ENCODE assay signal across 10 mouse cellular contexts in genomic region chr7:28451531-28452360, GRCm38 (mm10). TPM values are rescaled to one million over a fixed set of nuclear protein-coding genes. Genes with fewer than 3 reads are reported as not detected.
DNase-seq lines count a peak whose midpoint lies in the region; ATAC-seq lines count a peak whose summit lies in the region.
"Had no signal": no experiment of that assay in that cellular context is flagged by ENCODE, and none has a peak within 500 bp of the region (broad histone marks: within the 10 kb centered on the region; RNA-seq: fewer than 3 reads in every experiment).

Gene Lrfn1, plus strand, starts transcription at chr7:28451980.

- no peak for DNase-seq in heart, postnatal 25 days (ENCODE audit: low spot score)
- no peak for DNase-seq in left cerebral cortex, postnatal 25 days (ENCODE audit: low spot score in 2 of 2)
- DNase-seq in neural tube, embryonic 10.5 days (ENCODE audit: extremely low spot score, low spot score) = peak; percentile 53
- no peak for DNase-seq in ovary, adult 18-20 months (ENCODE audit: low spot score)

- H3K4me1 ChIP-seq in heart, embryonic 14.5 days (ENCODE audit: control insufficient read depth in 2 of 2, insufficient read depth in 2 of 2, low read length in 2 of 2) = peaks cover 4 to 6% of the 10 kb centered on the region in 2 experiments; a peak in 3 of 4 replicates
- H3K4me1 ChIP-seq in forebrain, embryonic 15.5 days = peaks cover 16% of the 10 kb centered on the region

- WGBS in heart, embryonic 14.5 days = under 1% methylated on average over 36 of the region's 97 CpGs
- under 1% methylated on average over 72 of the region's 97 CpGs for WGBS in forebrain, embryonic 15.5 days

- H3K27me3 ChIP-seq in heart, embryonic 14.5 days (ENCODE audit: control insufficient read depth, insufficient read depth, low read length) = no peaks in the 10 kb centered on the region
- no peaks in the 10 kb centered on the region for H3K27me3 ChIP-seq in forebrain, embryonic 15.5 days
- H3K27me3 ChIP-seq: Patski had no signal

- peak within 1 kb of the TSS; percentile 74 to 80 for H3K4me3 ChIP-seq in heart, embryonic 14.5 days (ENCODE audit: control insufficient read depth in 1 of 2, insufficient read depth in 1 of 2, low read depth in 1 of 2, low read length in 2 of 2)
- peak within 1 kb of the TSS; percentile 96 for H3K4me3 ChIP-seq in forebrain, embryonic 15.5 days
- H3K4me3 ChIP-seq: myocyte had no signal

- intact Hi-C loops in heart, postnatal 25 days (cut with DNase I) = no loop called here
- intact Hi-C loops in left cerebral cortex, postnatal 25 days (cut with DNase I) = no loop called here

- no peaks in the 10 kb centered on the region for H3K9me3 ChIP-seq in heart, embryonic 14.5 days (ENCODE audit: control insufficient read depth, low read length)
- H3K9me3 ChIP-seq in forebrain, embryonic 15.5 days = no peaks in the 10 kb centered on the region

- ATAC-seq in heart, embryonic 14.5 days (ENCODE audit: insufficient number of reproducible peaks, insufficient read depth, low FRiP score, low read depth) = peak; percentile 45; the same call in 1 of the 2 replicates
- peak; percentile 51 for ATAC-seq in CD4-positive, CD25-positive, alpha-beta regulatory T cell, adult 4 months
- ATAC-seq in cerebellum, adult (ENCODE audit: insufficient number of reproducible peaks, low FRiP score, low TSS enrichment) = peak; percentile 50; the same call in 1 of the 2 replicates
- ATAC-seq in forebrain, embryonic 15.5 days (replicated peaks) = peak; percentile 81
- ATAC-seq: Patski had no signal

- peak within 1 kb of the TSS; percentile 99 for H3K4me2 ChIP-seq in heart, embryonic 14.5 days (ENCODE audit: low read length)
- peak within 1 kb of the TSS; percentile 79 for H3K4me2 ChIP-seq in forebrain, embryonic 15.5 days (replicated peaks)

- no peaks in the 10 kb centered on the region for H3K36me3 ChIP-seq in heart, embryonic 14.5 days (ENCODE audit: control insufficient read depth, insufficient read depth, low read length)
- peaks cover 14% of the 10 kb centered on the region for H3K36me3 ChIP-seq in forebrain, embryonic 15.5 days

- H3K27ac ChIP-seq in heart, embryonic 14.5 days (replicated peaks in 1 of 2; ENCODE audit: control insufficient read depth in 1 of 2, insufficient read depth in 1 of 2, low read depth in 2 of 2, low read length in 2 of 2) = no peak within 1 kb of the TSS
- H3K27ac ChIP-seq in forebrain, embryonic 15.5 days (replicated peaks) = peak within 1 kb of the TSS; percentile 49

- peak within 1 kb of the TSS; percentile 83 for H3K9ac ChIP-seq in heart, embryonic 14.5 days (ENCODE audit: low read length)
- H3K9ac ChIP-seq in forebrain, embryonic 15.5 days (replicated peaks) = peak within 1 kb of the TSS; percentile 67

RNA-seq across cellular contexts. Expression of gene Lrfn1, which starts in this region (rescaled TPM):
- 1.6 and 2.1 TPM in 2 replicates for polyA plus RNA-seq in heart, embryonic 14.5 days (2014; fragmentation: Nextera tagmentation; extraction: Ambion mirVana)
- total RNA-seq in heart, postnatal 25 days (2021) = under 1 TPM; 0.68 to 0.84 TPM
- not detected for polyA plus RNA-seq in CD4-positive, CD25-positive, alpha-beta regulatory T cell, adult 4 months (2017; shearing (Covaris generic))
- polyA plus RNA-seq in forebrain, embryonic 15.5 days (2015; fragmentation: Nextera tagmentation; extraction: Ambion mirVana) = 10.9 and 13.0 TPM in 2 replicates
- 10 to 100 TPM; 81.6 to 91.4 TPM for total RNA-seq in left cerebral cortex, postnatal 25 days (2021)
- polyA plus RNA-seq: myocyte had no signal

Comparison
In these comparisons a context has a peak if more than half of its experiments do, and no peak if none do; other contexts are left out.
1. RNA of gene Lrfn1 (total RNA-seq): 81.6 to 91.4 TPM in left cerebral cortex, postnatal 25 days; 0.68 to 0.84 TPM in heart, postnatal 25 days; every median in the first group is over 10 times any median in the second.
2. Peak in ATAC-seq in CD4-positive, CD25-positive, alpha-beta regulatory T cell, adult 4 months; RNA of the gene not detected or under 1 TPM.
3. Peak in every context shown above with its lines, with median percentiles within 50 percentile points of each other: ATAC-seq.